Mouse (Mus musculus) limb, embryonic 13.5 days (tissue): ENCODE results near the gene Flnc. TPM values are rescaled to one million over a fixed set of nuclear protein-coding genes. Genes with fewer than 3 reads are reported as not detected.

Experiments used
- ATAC-seq: fragments of 200-750 bp; cut with Nextera tagmentation; 2 replicates; pipeline ENCODE4 v1.8.0; 2017; ENCODE audit warnings: low read depth, moderate number of reproducible peaks, moderate TSS enrichment; ENCODE audit not compliant: low FRiP score
- H3K27ac ChIP-seq: fragments of 300-500 bp; sonication (generic); 2 replicates; pipeline ENCODE4 v1.5.1; 2015; ENCODE audit warnings: inconsistent platforms, mild to moderate bottlenecking, moderate library complexity
- H3K27me3 ChIP-seq: fragments of 300-500 bp; sonication (generic); 2 replicates; pipeline ENCODE4 v1.6.1; 2015; ENCODE audit warnings: mild to moderate bottlenecking, inconsistent platforms
- H3K36me3 ChIP-seq: fragments of 300-500 bp; sonication (generic); 2 replicates; pipeline ENCODE4 v1.6.1; 2015; ENCODE audit warnings: inconsistent platforms, mild to moderate bottlenecking, moderate library complexity
- H3K4me1 ChIP-seq: fragments of 300-500 bp; sonication (generic); 2 replicates; pipeline ENCODE4 v1.6.1; 2015; ENCODE audit warnings: inconsistent platforms
- H3K4me2 ChIP-seq: fragments of 300-500 bp; sonication (generic); replicated peaks from 2 replicates; pipeline ENCODE4 v1.6.1; 2015; ENCODE audit warnings: inconsistent platforms, mild to moderate bottlenecking, moderate library complexity
- H3K4me3 ChIP-seq: fragments of 300-500 bp; sonication (generic); 2 replicates; pipeline ENCODE4 v1.5.1; 2015; ENCODE audit warnings: moderate library complexity, mild to moderate bottlenecking, inconsistent platforms
- H3K9ac ChIP-seq: fragments of 300-500 bp; sonication (generic); 2 replicates; pipeline ENCODE4 v1.6.1; 2015; ENCODE audit warnings: mild to moderate bottlenecking, inconsistent platforms
- H3K9me3 ChIP-seq: fragments of 300-500 bp; sonication (generic); 2 replicates; pipeline ENCODE4 v1.6.1; 2016; ENCODE audit warnings: inconsistent platforms
- WGBS: fragments of 180-500 bp; shearing (Covaris S2); methylation state at CpG from one replicate; pipeline ENCODE4 v1.1.7; 2015; 5-methylcytosine and 5-hydroxymethylcytosine counted together
- polyA plus RNA-seq: library from polyadenylated mRNA; unstranded; fragments of >200 nt; fragmentation: Nextera tagmentation; extraction: Ambion mirVana; gene quantifications from 2 replicates; pipeline ENCODE4 v1.2.1, GENCODE M21; 2015

Gene Flnc
- polyA plus RNA-seq, 1 experiment from 2014 or later = 21.7 TPM

- Histone ChIP-seq H3K4me1 (peaks cover 28% of the 10 kb centered on the region), H3K27me3 (peaks cover 9% of the 10 kb centered on the region)
- WGBS = 88% methylated on average over 4 of the region's 4 CpGs
Observed at GRCm38 (mm10) chr6:29399851-29400250, 33.2 kb upstream of the Flnc start.

GRCm38 (mm10) chr6:29402693-29403342 is 30.2 kb upstream of the Flnc start:
- Histone ChIP-seq H3K4me1 (peaks cover 13% of the 10 kb centered on the region), H3K4me2 (peak overlapping the region; percentile 55), H3K36me3 (peaks cover 37% of the 10 kb centered on the region), H3K9me3 (no peaks in the 10 kb centered on the region), H3K9ac (no peak overlapping the region), H3K27ac (no peak overlapping the region), H3K27me3 (no peaks in the 10 kb centered on the region), H3K4me3 (peak overlapping the region; percentile 28)
- 7% methylated on average over 33 of the region's 34 CpGs for WGBS
- no peak for ATAC-seq

More at GRCm38 (mm10) chr6:29399851-29400250, 33.2 kb upstream of the Flnc start:
- Histone ChIP-seq H3K36me3 (peaks cover 18% of the 10 kb centered on the region), H3K9me3 (no peaks in the 10 kb centered on the region), H3K4me2 (no peak overlapping the region), H3K27ac (no peak overlapping the region), H3K4me3 (no peak overlapping the region), H3K9ac (no peak overlapping the region)
- no peak for ATAC-seq

- H3K36me3 ChIP-seq = peaks cover 53% of the 10 kb centered on the region
- no peaks in the 10 kb centered on the region for H3K9me3 ChIP-seq
- H3K27ac ChIP-seq = no peak overlapping the region
- H3K4me3 ChIP-seq = no peak overlapping the region
- 85% methylated on average over 6 of the region's 6 CpGs for WGBS
- no peak overlapping the region for H3K9ac ChIP-seq
- H3K27me3 ChIP-seq = no peaks in the 10 kb centered on the region
- no peak overlapping the region for H3K4me2 ChIP-seq
- no peak for ATAC-seq
- H3K4me1 ChIP-seq = peaks cover 13% of the 10 kb centered on the region
Observed at GRCm38 (mm10) chr6:29406412-29406811, 26.6 kb upstream of the Flnc start.

- Histone ChIP-seq H3K9me3 (no peaks in the 10 kb centered on the region), H3K4me3 (no peak overlapping the region), H3K27ac (no peak overlapping the region), H3K4me1 (no peaks in the 10 kb centered on the region), H3K9ac (no peak overlapping the region), H3K36me3 (peaks cover 79% of the 10 kb centered on the region), H3K4me2 (no peak overlapping the region), H3K27me3 (no peaks in the 10 kb centered on the region)
- 80% methylated on average over 9 of the region's 9 CpGs for WGBS
- no peak for ATAC-seq
Observed at GRCm38 (mm10) chr6:29415446-29415845, 17.6 kb upstream of the Flnc start.

- H3K9ac ChIP-seq = no peak overlapping the region
- no peak overlapping the region for H3K4me2 ChIP-seq
- H3K36me3 ChIP-seq = peaks cover 46% of the 10 kb centered on the region
- H3K4me1 ChIP-seq = no peaks in the 10 kb centered on the region
- no peak overlapping the region for H3K27ac ChIP-seq
- H3K27me3 ChIP-seq = no peaks in the 10 kb centered on the region
- ATAC-seq = no peak
- no peak overlapping the region for H3K4me3 ChIP-seq
- WGBS = 79% methylated on average over 2 of the region's 2 CpGs
- no peaks in the 10 kb centered on the region for H3K9me3 ChIP-seq
Observed at GRCm38 (mm10) chr6:29420596-29420995, 12.5 kb upstream of the Flnc start.

GRCm38 (mm10) chr6:29425118-29425517 is 7.9 kb upstream of the Flnc start:
- no peaks in the 10 kb centered on the region for H3K4me1 ChIP-seq
- H3K4me2 ChIP-seq = no peak overlapping the region
- H3K9ac ChIP-seq = no peak overlapping the region
- no peak for ATAC-seq
- no peak overlapping the region for H3K4me3 ChIP-seq
- no peaks in the 10 kb centered on the region for H3K27me3 ChIP-seq
- no peak overlapping the region for H3K27ac ChIP-seq
- H3K9me3 ChIP-seq = no peaks in the 10 kb centered on the region
- 84% methylated on average over 8 of the region's 8 CpGs for WGBS
- peaks cover 23% of the 10 kb centered on the region for H3K36me3 ChIP-seq

- no peak for ATAC-seq
- peaks cover 8% of the 10 kb centered on the region for H3K4me1 ChIP-seq
- H3K27me3 ChIP-seq = 0 out of 2 replicates have a peak, but pooled peaks cover 1% of the 10 kb centered on the region
- WGBS = 67% methylated on average over 6 of the region's 6 CpGs
- H3K27ac ChIP-seq = no peak overlapping the region
- no peak overlapping the region for H3K4me2 ChIP-seq
- H3K9ac ChIP-seq = no peak overlapping the region
- H3K4me3 ChIP-seq = no peak overlapping the region
- H3K36me3 ChIP-seq = peaks cover 18% of the 10 kb centered on the region
- no peaks in the 10 kb centered on the region for H3K9me3 ChIP-seq
Observed at GRCm38 (mm10) chr6:29426331-29426730, 6.7 kb upstream of the Flnc start.

- Histone ChIP-seq H3K36me3 (peaks cover 18% of the 10 kb centered on the region), H3K4me2 (no peak overlapping the region), H3K9ac (no peak overlapping the region), H3K9me3 (no peaks in the 10 kb centered on the region), H3K27me3 (peaks cover 18% of the 10 kb centered on the region), H3K4me1 (peaks cover 23% of the 10 kb centered on the region), H3K4me3 (no peak overlapping the region), H3K27ac (no peak overlapping the region)
- 64% methylated on average over 4 of the region's 4 CpGs for WGBS
- no peak for ATAC-seq
Observed at GRCm38 (mm10) chr6:29428171-29428570, 4.9 kb upstream of the Flnc start.

GRCm38 (mm10) chr6:29430681-29431420 is 2.2 kb upstream of the Flnc start:
- Histone ChIP-seq H3K36me3 (peaks cover 7% of the 10 kb centered on the region; the same call in 1 of the 2 replicates), H3K4me3 (no peak overlapping the region), H3K4me2 (no peak overlapping the region), H3K4me1 (peaks cover 47% of the 10 kb centered on the region), H3K27ac (0 out of 2 replicates have a peak overlapping the region, but pooled peaks have one; percentile 33), H3K27me3 (peaks cover 36% of the 10 kb centered on the region), H3K9me3 (no peaks in the 10 kb centered on the region), H3K9ac (0 out of 2 replicates have a peak overlapping the region, but pooled peaks have one; percentile 20)
- 38% methylated on average over 15 of the region's 15 CpGs for WGBS
- no peak for ATAC-seq

- peak overlapping the region; percentile 33 for H3K27ac ChIP-seq
- no peak overlapping the region for H3K4me3 ChIP-seq
- H3K4me1 ChIP-seq = peaks cover 53% of the 10 kb centered on the region
- no peaks in the 10 kb centered on the region for H3K9me3 ChIP-seq
- H3K36me3 ChIP-seq = 0 out of 2 replicates have a peak, but pooled peaks cover under 1% of the 10 kb centered on the region
- no peak for ATAC-seq
- peaks cover 36% of the 10 kb centered on the region for H3K27me3 ChIP-seq
- 0 out of 2 replicates have a peak overlapping the region, but pooled peaks have one; percentile 20 for H3K9ac ChIP-seq
- no peak overlapping the region for H3K4me2 ChIP-seq
- 18% methylated on average over 5 of the region's 5 CpGs for WGBS
Observed at GRCm38 (mm10) chr6:29431473-29431872, 1.6 kb upstream of the Flnc start.

GRCm38 (mm10) chr6:29432156-29432555 is 900 bp upstream of the Flnc start:
- Histone ChIP-seq H3K27me3 (peaks cover 36% of the 10 kb centered on the region), H3K27ac (no peak overlapping the region), H3K4me1 (peaks cover 60% of the 10 kb centered on the region), H3K36me3 (no peaks in the 10 kb centered on the region), H3K4me2 (0 out of 2 replicates have a peak overlapping the region, but pooled peaks have one; percentile 3), H3K4me3 (no peak overlapping the region), H3K9ac (no peak overlapping the region), H3K9me3 (no peaks in the 10 kb centered on the region)
- 28% methylated on average over 3 of the region's 3 CpGs for WGBS
- no peak for ATAC-seq

- H3K9me3 ChIP-seq = no peaks in the 10 kb centered on the region
- peak overlapping the region; percentile 83 for H3K4me2 ChIP-seq
- no peak overlapping the region for H3K27ac ChIP-seq
- H3K36me3 ChIP-seq = no peaks in the 10 kb centered on the region
- no peak for ATAC-seq
- H3K9ac ChIP-seq = peak overlapping the region; percentile 75
- H3K4me1 ChIP-seq = peaks cover 62% of the 10 kb centered on the region
- peaks cover 36% of the 10 kb centered on the region for H3K27me3 ChIP-seq
- H3K4me3 ChIP-seq = peak overlapping the region; percentile 66
Observed at GRCm38 (mm10) chr6:29432676-29433037, 399 bp upstream of the Flnc start.
